Mouse (Mus musculus): ENCODE results near the gene St6galnac5. TPM values are rescaled to one million over a fixed set of nuclear protein-coding genes. Genes with fewer than 3 reads are reported as not detected.

The St6galnac5 gene
- polyA plus RNA-seq, 1 experiment: not detected

GRCm38 (mm10) chr3:152861450-152861849, 120.6 kb downstream of the St6galnac5 start:
- no peaks in the 10 kb centered on the region for H3K27me3 ChIP-seq (ENCODE audit: control insufficient read depth, insufficient read depth, insufficient read length)
- H3K4me3 ChIP-seq: no peak overlapping the region
- TF ChIP-seq TCF12 (IDR thresholded peaks at IDR 0.05; ENCODE audit: insufficient read depth, poor library complexity, severe bottlenecking): no peak
- H3K4me2 ChIP-seq (ENCODE audit: low read depth): no peak overlapping the region
- no peak overlapping the region for H3ac ChIP-seq (ENCODE audit: control insufficient read depth, insufficient read length)
- no peaks in the 10 kb centered on the region for H3K79me2 ChIP-seq (ENCODE audit: control insufficient read depth, insufficient read depth)
- no peaks in the 10 kb centered on the region for H3K36me3 ChIP-seq (ENCODE audit: control insufficient read depth, insufficient read depth)

- Histone ChIP-seq H3K4me3 (no peak overlapping the region), H3K4me2 (ENCODE audit: low read depth) (no peak overlapping the region), H3K36me3 (ENCODE audit: control insufficient read depth, insufficient read depth) (no peaks in the 10 kb centered on the region), H3K27me3 (ENCODE audit: control insufficient read depth, insufficient read depth, insufficient read length) (no peaks in the 10 kb centered on the region), H3ac (ENCODE audit: control insufficient read depth, insufficient read length) (no peak overlapping the region), H3K79me2 (ENCODE audit: control insufficient read depth, insufficient read depth) (no peaks in the 10 kb centered on the region)
- TF ChIP-seq E2F4 (IDR thresholded peaks at IDR 0.05; ENCODE audit: insufficient read depth): no peak
- no peak for TF ChIP-seq USF1 (IDR thresholded peaks at IDR 0.05; ENCODE audit: low read depth)
- no peak for TF ChIP-seq POLR2A (IDR thresholded peaks at IDR 0.05; ENCODE audit: insufficient read length, low read depth)
- TF ChIP-seq MYOG (IDR thresholded peaks at IDR 0.05; ENCODE audit: control insufficient read depth in 1 of 3, insufficient read depth in 1 of 3, insufficient read length in 2 of 3, low read depth in 2 of 3): no peak
- no peak for TF ChIP-seq TCF12 (IDR thresholded peaks at IDR 0.05; ENCODE audit: insufficient read depth, poor library complexity, severe bottlenecking)
- TF ChIP-seq CEBPB (IDR thresholded peaks at IDR 0.05; ENCODE audit: insufficient read depth, poor library complexity, severe bottlenecking): no peak
- TF ChIP-seq POLR2AphosphoS2 (IDR thresholded peaks at IDR 0.05; ENCODE audit: insufficient read length, low read depth): no peak
- TF ChIP-seq REST (IDR thresholded peaks at IDR 0.05; ENCODE audit: insufficient read depth, insufficient read length): no peak
- TF ChIP-seq TCF3 (IDR thresholded peaks at IDR 0.05; ENCODE audit: insufficient read length, low read depth): no peak
- TF ChIP-seq MAX (IDR thresholded peaks at IDR 0.05; ENCODE audit: low read depth): no peak
- no peak for TF ChIP-seq SRF (IDR thresholded peaks at IDR 0.05; ENCODE audit: control insufficient read depth, insufficient read length, low read depth)
- no peak for TF ChIP-seq MYOD1 (IDR thresholded peaks at IDR 0.05; ENCODE audit: control insufficient read depth in 1 of 3, insufficient read length in 2 of 3, low read depth in 2 of 3)
Measured at GRCm38 (mm10) chr3:152856095-152856494, 126.0 kb downstream of the St6galnac5 start.

GRCm38 (mm10) chr3:152855006-152855614, 126.9 kb downstream of the St6galnac5 start:
- H3K4me2 ChIP-seq (ENCODE audit: low read depth): no peak overlapping the region
- H3K27me3 ChIP-seq (ENCODE audit: control insufficient read depth, insufficient read depth, insufficient read length): no peaks in the 10 kb centered on the region
- H3K4me3 ChIP-seq: no peak overlapping the region
- H3ac ChIP-seq (ENCODE audit: control insufficient read depth, insufficient read length): no peak overlapping the region
- H3K79me2 ChIP-seq (ENCODE audit: control insufficient read depth, insufficient read depth): no peaks in the 10 kb centered on the region
- no peak for TF ChIP-seq CEBPB (IDR thresholded peaks at IDR 0.05; ENCODE audit: insufficient read depth, poor library complexity, severe bottlenecking)
- TF ChIP-seq POLR2A (IDR thresholded peaks at IDR 0.05; ENCODE audit: insufficient read length, low read depth): no peak
- no peak for TF ChIP-seq SRF (IDR thresholded peaks at IDR 0.05; ENCODE audit: control insufficient read depth, insufficient read length, low read depth)
- no peak for TF ChIP-seq TCF12 (IDR thresholded peaks at IDR 0.05; ENCODE audit: insufficient read depth, poor library complexity, severe bottlenecking)
- no peak for TF ChIP-seq MYOD1 (IDR thresholded peaks at IDR 0.05; ENCODE audit: control insufficient read depth in 1 of 3, insufficient read length in 2 of 3, low read depth in 2 of 3)
- no peak for TF ChIP-seq E2F4 (IDR thresholded peaks at IDR 0.05; ENCODE audit: insufficient read depth)
- TF ChIP-seq MAX (IDR thresholded peaks at IDR 0.05; ENCODE audit: low read depth): no peak
- no peaks in the 10 kb centered on the region for H3K36me3 ChIP-seq (ENCODE audit: control insufficient read depth, insufficient read depth)

GRCm38 (mm10) chr3:152843925-152844324, 138.1 kb downstream of the St6galnac5 start:
- TF ChIP-seq USF1 (IDR thresholded peaks at IDR 0.05; ENCODE audit: low read depth) (no peak), TCF3 (IDR thresholded peaks at IDR 0.05; ENCODE audit: insufficient read length, low read depth) (no peak), SRF (IDR thresholded peaks at IDR 0.05; ENCODE audit: control insufficient read depth, insufficient read length, low read depth) (no peak), E2F4 (IDR thresholded peaks at IDR 0.05; ENCODE audit: insufficient read depth) (no peak), MYOG (IDR thresholded peaks at IDR 0.05; ENCODE audit: control insufficient read depth in 1 of 3, insufficient read depth in 1 of 3, insufficient read length in 2 of 3, low read depth in 2 of 3) (no peak), CEBPB (IDR thresholded peaks at IDR 0.05; ENCODE audit: insufficient read depth, poor library complexity, severe bottlenecking) (no peak), TCF12 (IDR thresholded peaks at IDR 0.05; ENCODE audit: insufficient read depth, poor library complexity, severe bottlenecking) (no peak), MYOD1 (IDR thresholded peaks at IDR 0.05; ENCODE audit: control insufficient read depth in 1 of 3, insufficient read length in 2 of 3, low read depth in 2 of 3) (no peak), POLR2A (IDR thresholded peaks at IDR 0.05; ENCODE audit: insufficient read length, low read depth) (no peak), POLR2AphosphoS2 (IDR thresholded peaks at IDR 0.05; ENCODE audit: insufficient read length, low read depth) (no peak), REST (IDR thresholded peaks at IDR 0.05; ENCODE audit: insufficient read depth, insufficient read length) (no peak), MAX (IDR thresholded peaks at IDR 0.05; ENCODE audit: low read depth) (no peak)
- H3K4me2 ChIP-seq (ENCODE audit: low read depth): no peak overlapping the region
- H3K79me2 ChIP-seq (ENCODE audit: control insufficient read depth, insufficient read depth): no peaks in the 10 kb centered on the region
- no peak overlapping the region for H3K4me3 ChIP-seq
- H3K27me3 ChIP-seq (ENCODE audit: control insufficient read depth, insufficient read depth, insufficient read length): no peaks in the 10 kb centered on the region
- H3ac ChIP-seq (ENCODE audit: control insufficient read depth, insufficient read length): no peak overlapping the region
- no peaks in the 10 kb centered on the region for H3K36me3 ChIP-seq (ENCODE audit: control insufficient read depth, insufficient read depth)

GRCm38 (mm10) chr3:152842648-152843047, 139.4 kb downstream of the St6galnac5 start:
- Histone ChIP-seq H3K27me3 (ENCODE audit: control insufficient read depth, insufficient read depth, insufficient read length) (no peaks in the 10 kb centered on the region), H3K4me3 (no peak overlapping the region), H3K79me2 (ENCODE audit: control insufficient read depth, insufficient read depth) (no peaks in the 10 kb centered on the region), H3K4me2 (ENCODE audit: low read depth) (no peak overlapping the region), H3ac (ENCODE audit: control insufficient read depth, insufficient read length) (no peak overlapping the region), H3K36me3 (ENCODE audit: control insufficient read depth, insufficient read depth) (no peaks in the 10 kb centered on the region)
- TF ChIP-seq TCF12 (IDR thresholded peaks at IDR 0.05; ENCODE audit: insufficient read depth, poor library complexity, severe bottlenecking) (no peak), REST (IDR thresholded peaks at IDR 0.05; ENCODE audit: insufficient read depth, insufficient read length) (no peak), MYOG (IDR thresholded peaks at IDR 0.05; ENCODE audit: control insufficient read depth in 1 of 3, insufficient read depth in 1 of 3, insufficient read length in 2 of 3, low read depth in 2 of 3) (no peak), MAX (IDR thresholded peaks at IDR 0.05; ENCODE audit: low read depth) (no peak), POLR2AphosphoS2 (IDR thresholded peaks at IDR 0.05; ENCODE audit: insufficient read length, low read depth) (no peak), E2F4 (IDR thresholded peaks at IDR 0.05; ENCODE audit: insufficient read depth) (no peak), SRF (IDR thresholded peaks at IDR 0.05; ENCODE audit: control insufficient read depth, insufficient read length, low read depth) (no peak), USF1 (IDR thresholded peaks at IDR 0.05; ENCODE audit: low read depth) (no peak), CEBPB (IDR thresholded peaks at IDR 0.05; ENCODE audit: insufficient read depth, poor library complexity, severe bottlenecking) (no peak), TCF3 (IDR thresholded peaks at IDR 0.05; ENCODE audit: insufficient read length, low read depth) (no peak)

Data from myocyte (in vitro differentiated cells).